Mouse (Mus musculus) E14TG2a.4 (cell line): ENCODE measurements around the gene Bscl2.

Source experiments
- CTCF ChIP-seq: conservative IDR thresholded peaks from 2 replicates; pipeline ENCODE4 v1.5.1; 2014; ENCODE audit warnings: low read length
- NANOG ChIP-seq: IDR thresholded peaks from 2 replicates; pipeline ENCODE4 v1.6.1; 2014; ENCODE audit warnings: borderline replicate concordance, low read length, mixed read lengths
- POU5F1 ChIP-seq: IDR thresholded peaks from 2 replicates; pipeline ENCODE4 v1.6.1; 2014; ENCODE audit warnings: low read length, borderline replicate concordance

GRCm38 (mm10) chr19:8875031-8875430 is 37.8 kb downstream of the Bscl2 start:
- TF ChIP-seq CTCF = no peak
- no peak for TF ChIP-seq NANOG
- TF ChIP-seq POU5F1 = no peak
